Mouse (Mus musculus) neural tube, embryonic 11.5 days (tissue): Measurements from ENCODE around the gene AL731706.1. TPM values are rescaled to one million over a fixed set of nuclear protein-coding genes. Genes with fewer than 3 reads are reported as not detected.

Experiments used
- polyA plus RNA-seq: library from polyadenylated mRNA; unstranded; fragments of >200 nt; fragmentation: Nextera tagmentation; extraction: Ambion mirVana; gene quantifications from 2 replicates; pipeline ENCODE4 v1.2.1, GENCODE M21; 2014

The AL731706.1 gene
- polyA plus RNA-seq, 1 experiment from 2014 or later, result 26.0 TPM

Other genes starting within 250 kb of the AL731706.1 start
- gene Snap25, start 177.9 kb downstream of the AL731706.1 start, polyA plus RNA-seq, result 65.9 and 69.6 TPM in 2 replicates
- gene AL731706.2, start 5.7 kb downstream of the AL731706.1 start, polyA plus RNA-seq, result 30.4 and 31.2 TPM in 2 replicates
- gene Slx4ip, start 171 bp downstream of the AL731706.1 start, polyA plus RNA-seq, result 8.7 and 9.4 TPM in 2 replicates
- 15.8 and 16.5 TPM in 2 replicates for gene Mkks, start within 50 bp of the AL731706.1 start, polyA plus RNA-seq
- gene Jag1, start 225.3 kb upstream of the AL731706.1 start, polyA plus RNA-seq, result 24.6 and 25.6 TPM in 2 replicates